8 mouse cellular contexts compared by ENCODE assay signal in the genomic region with DNA sequence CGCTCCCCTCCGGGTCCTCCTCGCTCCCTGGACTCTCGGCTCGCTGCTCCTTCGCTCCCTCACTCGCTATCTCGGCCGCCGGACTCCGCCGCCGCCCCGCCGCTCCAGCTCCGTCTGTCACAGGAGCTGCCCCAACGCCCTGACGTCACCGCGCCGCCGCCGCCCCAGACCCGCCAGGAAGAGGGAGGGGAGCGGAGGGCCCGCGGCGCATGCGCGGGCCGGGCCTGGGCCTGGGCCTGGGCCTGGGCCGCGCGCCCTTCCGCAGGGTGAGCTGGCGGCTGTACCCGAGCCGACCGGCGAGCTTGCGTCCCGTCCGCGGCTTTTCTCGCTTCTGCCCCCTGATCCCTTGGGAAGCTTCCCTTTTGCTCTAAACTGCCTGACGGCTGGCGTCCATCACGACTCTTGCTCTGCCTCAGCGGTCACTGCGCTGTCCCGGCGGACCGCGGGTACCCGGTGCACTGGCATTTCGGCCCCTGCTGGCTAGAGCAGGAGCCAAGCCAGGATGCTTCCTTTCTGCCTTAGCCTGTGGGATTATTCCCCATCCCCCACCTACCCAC. TPM values are rescaled to one million over a fixed set of nuclear protein-coding genes. Genes with fewer than 3 reads are reported as not detected.
DNase-seq lines count a peak whose midpoint lies in the region; ATAC-seq lines count a peak whose summit lies in the region.

A gene (minus strand): TSS at position 436 of the 557 bp plus-strand sequence.

- H3K27ac ChIP-seq in hindbrain, embryonic 15.5 days (replicated peaks), result peak within 1 kb of the TSS; percentile 100

- DNase-seq in R1 (ENCODE audit: low read depth, low spot score), result peak; percentile 92
- peak; percentile 98 to 99 for DNase-seq in cerebellum, postnatal 25 days
- peak; percentile 92 to 96 for DNase-seq in frontal cortex, postnatal 36 days (ENCODE audit: low spot score in 2 of 2)
- peak; percentile 92 for DNase-seq in left cerebral cortex, adult 11 months (ENCODE audit: low spot score)
- DNase-seq in lung, postnatal 4 days, result peak; percentile 97 to 99
- peak; percentile 95 for DNase-seq in retina, postnatal 7 days (ENCODE audit: low read depth, low spot score)
- DNase-seq in urinary bladder, adult 2 months (ENCODE audit: low spot score), result peak; percentile 98

- peak within 1 kb of the TSS; percentile 96 for H3K9ac ChIP-seq in hindbrain, embryonic 15.5 days

- H3K4me3 ChIP-seq in hindbrain, embryonic 15.5 days, result peak within 1 kb of the TSS; percentile 86

- peaks cover 32% of the 10 kb centered on the region for H3K4me1 ChIP-seq in hindbrain, embryonic 15.5 days (replicated peaks)

- peak within 1 kb of the TSS; percentile 70 for H3K4me2 ChIP-seq in hindbrain, embryonic 15.5 days

- peak; percentile 97 for ATAC-seq in hindbrain, embryonic 15.5 days (ENCODE audit: low FRiP score, low read depth)

- H3K9me3 ChIP-seq in hindbrain, embryonic 15.5 days, result no peaks in the 10 kb centered on the region

- no peaks in the 10 kb centered on the region for H3K36me3 ChIP-seq in hindbrain, embryonic 15.5 days

- no peaks in the 10 kb centered on the region for H3K27me3 ChIP-seq in hindbrain, embryonic 15.5 days

- WGBS in hindbrain, embryonic 15.5 days, result 0% methylated on average over 28 of the region's 56 CpGs

RNA-seq across cellular contexts. Expression of the gene that starts here (rescaled TPM):
- 45.8 and 50.4 TPM in 2 replicates for polyA plus RNA-seq in hindbrain, embryonic 15.5 days (2015; fragmentation: Nextera tagmentation; extraction: Ambion mirVana)
- 59.0 and 60.9 TPM in 2 replicates for polyA plus RNA-seq in urinary bladder, adult 2 months (2012; rRNA removed)

Comparison
In these comparisons a context has a peak if more than half of its experiments do, and no peak if none do; other contexts are left out.
1. Peak in every context shown above with its lines: DNase-seq, ATAC-seq, H3K4me3 ChIP-seq and H3K27ac ChIP-seq.